Mouse (Mus musculus): ENCODE results near the gene St3gal3. TPM values are rescaled to one million over a fixed set of nuclear protein-coding genes. Genes with fewer than 3 reads are reported as not detected.

The St3gal3 gene
- polyA plus RNA-seq, 1 experiment from 2014 or later: 7.3 TPM

DNA sequence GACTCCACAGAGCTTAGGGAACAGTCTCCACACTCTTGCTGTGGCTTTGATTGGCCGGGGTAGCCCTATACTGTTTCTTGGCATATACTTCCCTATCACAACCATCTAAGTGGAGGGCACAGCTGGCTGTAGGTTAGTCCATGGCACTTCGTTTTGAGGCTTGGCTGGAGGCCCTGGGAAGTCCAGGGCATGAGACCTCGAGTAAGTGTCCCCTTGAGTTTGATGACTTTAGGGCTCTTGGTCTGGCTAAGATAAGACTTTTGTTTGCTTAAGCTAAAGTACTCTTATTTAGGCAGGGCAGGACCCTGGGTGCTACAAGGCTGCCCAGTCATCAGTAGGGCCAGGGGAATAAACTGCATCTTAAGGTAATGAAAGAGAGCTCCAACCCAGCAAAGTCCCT lies 236.6 kb downstream of the St3gal3 start:
- H3K9ac ChIP-seq (ENCODE audit: low read length): no peak overlapping the region
- no peak for ATAC-seq (ENCODE audit: insufficient number of reproducible peaks, low FRiP score, low TSS enrichment, low read depth)
- no peaks in the 10 kb centered on the region for H3K27me3 ChIP-seq (ENCODE audit: control insufficient read depth, insufficient read depth, low read length)
- H3K4me3 ChIP-seq (ENCODE audit: low read depth, low read length): no peak overlapping the region
- no peak for DNase-seq (ENCODE audit: low spot score)
- H3K36me3 ChIP-seq (ENCODE audit: control insufficient read depth, insufficient read depth, low read length): peaks cover 25% of the 10 kb centered on the region
- no peaks in the 10 kb centered on the region for H3K9me3 ChIP-seq (ENCODE audit: control insufficient read depth, low read length)
- H3K4me2 ChIP-seq (ENCODE audit: low read depth, severe bottlenecking): no peak overlapping the region
- 78% methylated on average over 3 of the region's 3 CpGs for WGBS
- H3K4me1 ChIP-seq (ENCODE audit: control insufficient read depth, insufficient read depth, low read length): no peaks in the 10 kb centered on the region
- H3K27ac ChIP-seq (replicated peaks; ENCODE audit: low read depth, low read length): no peak overlapping the region

DNA sequence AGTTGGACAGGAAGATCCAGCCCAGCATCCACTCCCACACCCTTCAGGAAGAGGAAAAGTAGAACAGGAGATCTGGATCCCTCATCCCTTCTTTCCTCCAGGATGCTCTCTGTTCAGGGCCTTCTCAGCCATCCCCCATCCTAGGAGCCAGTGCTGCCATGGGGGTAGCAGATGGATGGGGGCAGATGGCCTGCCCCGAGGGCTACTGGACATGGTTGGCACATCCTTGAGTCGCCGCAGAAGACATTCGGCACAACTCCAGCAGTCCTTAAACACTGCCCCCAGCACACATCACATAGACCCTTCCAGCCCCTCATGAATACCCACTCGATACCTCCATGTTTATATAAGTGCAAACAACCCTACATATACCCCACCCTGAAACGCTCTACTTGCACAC lies 238.7 kb downstream of the St3gal3 start:
- ATAC-seq (ENCODE audit: insufficient number of reproducible peaks, low FRiP score, low TSS enrichment, low read depth) (no peak), DNase-seq (ENCODE audit: low spot score) (no peak)
- Histone ChIP-seq H3K9ac (ENCODE audit: low read length) (no peak overlapping the region), H3K36me3 (ENCODE audit: control insufficient read depth, insufficient read depth, low read length) (peaks cover 16% of the 10 kb centered on the region), H3K4me3 (ENCODE audit: low read depth, low read length) (no peak overlapping the region), H3K27ac (replicated peaks; ENCODE audit: low read depth, low read length) (no peak overlapping the region), H3K4me2 (ENCODE audit: low read depth, severe bottlenecking) (no peak overlapping the region), H3K9me3 (ENCODE audit: control insufficient read depth, low read length) (no peaks in the 10 kb centered on the region), H3K27me3 (ENCODE audit: control insufficient read depth, insufficient read depth, low read length) (no peaks in the 10 kb centered on the region), H3K4me1 (ENCODE audit: control insufficient read depth, insufficient read depth, low read length) (0 out of 2 replicates have a peak, but pooled peaks cover 2% of the 10 kb centered on the region)
- WGBS: 93% methylated on average over 6 of the region's 6 CpGs

- DNase-seq (ENCODE audit: low spot score): no peak
- Histone ChIP-seq H3K4me3 (ENCODE audit: low read depth, low read length) (no peak overlapping the region), H3K9me3 (ENCODE audit: control insufficient read depth, low read length) (no peaks in the 10 kb centered on the region), H3K36me3 (ENCODE audit: control insufficient read depth, insufficient read depth, low read length) (peaks cover 11% of the 10 kb centered on the region), H3K4me1 (ENCODE audit: control insufficient read depth, insufficient read depth, low read length) (0 out of 2 replicates have a peak, but pooled peaks cover 2% of the 10 kb centered on the region), H3K27me3 (ENCODE audit: control insufficient read depth, insufficient read depth, low read length) (no peaks in the 10 kb centered on the region), H3K4me2 (ENCODE audit: low read depth, severe bottlenecking) (no peak overlapping the region), H3K27ac (replicated peaks; ENCODE audit: low read depth, low read length) (no peak overlapping the region), H3K9ac (ENCODE audit: low read length) (no peak overlapping the region)
- ATAC-seq (ENCODE audit: insufficient number of reproducible peaks, low FRiP score, low TSS enrichment, low read depth): no peak
- WGBS: 75% methylated on average over 7 of the region's 7 CpGs
These were observed 239.4 kb downstream of the St3gal3 start for GRCm38 (mm10) chr4:117895339-117895738.

GRCm38 (mm10) chr4:117894601-117895000 lies 240.1 kb downstream of the St3gal3 start:
- Histone ChIP-seq H3K4me1 (ENCODE audit: control insufficient read depth, insufficient read depth, low read length) (0 out of 2 replicates have a peak, but pooled peaks cover 2% of the 10 kb centered on the region), H3K4me2 (ENCODE audit: low read depth, severe bottlenecking) (no peak overlapping the region), H3K9ac (ENCODE audit: low read length) (no peak overlapping the region), H3K36me3 (ENCODE audit: control insufficient read depth, insufficient read depth, low read length) (peaks cover 8% of the 10 kb centered on the region), H3K27ac (replicated peaks; ENCODE audit: low read depth, low read length) (no peak overlapping the region), H3K4me3 (ENCODE audit: low read depth, low read length) (no peak overlapping the region), H3K27me3 (ENCODE audit: control insufficient read depth, insufficient read depth, low read length) (no peaks in the 10 kb centered on the region), H3K9me3 (ENCODE audit: control insufficient read depth, low read length) (no peaks in the 10 kb centered on the region)
- no peak for ATAC-seq (ENCODE audit: insufficient number of reproducible peaks, low FRiP score, low TSS enrichment, low read depth)
- DNase-seq (ENCODE audit: low spot score): no peak
- 93% methylated on average over 8 of the region's 8 CpGs for WGBS

GRCm38 (mm10) chr4:117893376-117893775 lies 241.3 kb downstream of the St3gal3 start:
- DNase-seq (ENCODE audit: low spot score): peak; percentile 83

GRCm38 (mm10) chr4:117891738-117892161 lies 243.0 kb downstream of the St3gal3 start, which contains the start of gene Dph2:
Gene Dph2, minus strand, starts transcription at chr4:117892032.
- WGBS: under 1% methylated on average over 21 of the region's 21 CpGs
- ATAC-seq (ENCODE audit: insufficient number of reproducible peaks, low FRiP score, low TSS enrichment, low read depth): peak; percentile 84
- Histone ChIP-seq H3K9ac (ENCODE audit: low read length) (0 out of 2 replicates have a peak within 1 kb of the TSS, but pooled peaks have one; percentile 23), H3K27me3 (ENCODE audit: control insufficient read depth, insufficient read depth, low read length) (no peaks in the 10 kb centered on the region), H3K4me3 (ENCODE audit: low read depth, low read length) (peak within 1 kb of the TSS; percentile 79), H3K4me1 (ENCODE audit: control insufficient read depth, insufficient read depth, low read length) (peaks cover 5% of the 10 kb centered on the region; the same call in 1 of the 2 replicates), H3K9me3 (ENCODE audit: control insufficient read depth, low read length) (no peaks in the 10 kb centered on the region), H3K4me2 (ENCODE audit: low read depth, severe bottlenecking) (peak within 1 kb of the TSS; percentile 89), H3K36me3 (ENCODE audit: control insufficient read depth, insufficient read depth, low read length) (peaks cover 10% of the 10 kb centered on the region), H3K27ac (replicated peaks; ENCODE audit: low read depth, low read length) (no peak within 1 kb of the TSS)
- DNase-seq (ENCODE audit: low spot score): peak; percentile 86

More at GRCm38 (mm10) chr4:117893376-117893775, 241.3 kb downstream of the St3gal3 start:
- Histone ChIP-seq H3K9ac (ENCODE audit: low read length) (no peak overlapping the region), H3K27ac (replicated peaks; ENCODE audit: low read depth, low read length) (no peak overlapping the region), H3K4me1 (ENCODE audit: control insufficient read depth, insufficient read depth, low read length) (0 out of 2 replicates have a peak, but pooled peaks cover 2% of the 10 kb centered on the region), H3K9me3 (ENCODE audit: control insufficient read depth, low read length) (no peaks in the 10 kb centered on the region), H3K4me2 (ENCODE audit: low read depth, severe bottlenecking) (no peak overlapping the region), H3K4me3 (ENCODE audit: low read depth, low read length) (no peak overlapping the region), H3K27me3 (ENCODE audit: control insufficient read depth, insufficient read depth, low read length) (no peaks in the 10 kb centered on the region), H3K36me3 (ENCODE audit: control insufficient read depth, insufficient read depth, low read length) (peaks cover 12% of the 10 kb centered on the region)
- WGBS: 26% methylated on average over 9 of the region's 9 CpGs
- ATAC-seq (ENCODE audit: insufficient number of reproducible peaks, low FRiP score, low TSS enrichment, low read depth): no peak

- Histone ChIP-seq H3K27ac (replicated peaks; ENCODE audit: low read depth, low read length) (no peak overlapping the region), H3K4me1 (ENCODE audit: control insufficient read depth, insufficient read depth, low read length) (peaks cover 10% of the 10 kb centered on the region; the same call in 1 of the 2 replicates), H3K4me2 (ENCODE audit: low read depth, severe bottlenecking) (no peak overlapping the region), H3K4me3 (ENCODE audit: low read depth, low read length) (no peak overlapping the region; the same call in 1 of the 2 replicates), H3K27me3 (ENCODE audit: control insufficient read depth, insufficient read depth, low read length) (no peaks in the 10 kb centered on the region), H3K9ac (ENCODE audit: low read length) (no peak overlapping the region; the same call in 1 of the 2 replicates), H3K36me3 (ENCODE audit: control insufficient read depth, insufficient read depth, low read length) (peaks cover 6% of the 10 kb centered on the region), H3K9me3 (ENCODE audit: control insufficient read depth, low read length) (no peaks in the 10 kb centered on the region)
- WGBS: 91% methylated on average over 8 of the region's 8 CpGs
- ATAC-seq (ENCODE audit: insufficient number of reproducible peaks, low FRiP score, low TSS enrichment, low read depth) (no peak), DNase-seq (ENCODE audit: low spot score) (no peak)
These were observed 244.0 kb downstream of the St3gal3 start for GRCm38 (mm10) chr4:117890750-117891149.

DNA sequence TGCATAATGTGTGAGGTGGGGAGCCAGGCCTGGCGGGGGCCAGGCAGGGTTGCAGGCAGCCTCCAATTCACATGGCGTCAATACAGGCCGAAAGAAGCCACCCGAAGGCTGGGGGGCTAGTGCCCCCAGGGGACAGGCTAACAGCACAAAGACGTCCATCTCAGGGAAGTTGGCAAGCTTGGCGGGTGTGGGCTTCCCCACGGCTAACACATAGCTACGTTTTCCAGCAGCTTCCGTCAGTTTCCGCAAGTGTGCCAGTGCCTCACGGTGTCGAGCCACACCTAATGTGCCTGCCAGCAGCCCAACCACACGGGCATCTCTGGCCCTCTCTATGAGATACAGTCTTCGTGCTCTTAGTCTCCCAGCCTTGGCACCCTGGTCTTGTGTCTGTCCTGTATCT lies 244.7 kb downstream of the St3gal3 start:
- ATAC-seq (ENCODE audit: insufficient number of reproducible peaks, low FRiP score, low TSS enrichment, low read depth) (no peak), DNase-seq (ENCODE audit: low spot score) (no peak)
- H3K4me3 ChIP-seq (ENCODE audit: low read depth, low read length): no peak overlapping the region
- peaks cover 10% of the 10 kb centered on the region; the same call in 1 of the 2 replicates for H3K4me1 ChIP-seq (ENCODE audit: control insufficient read depth, insufficient read depth, low read length)
- H3K9me3 ChIP-seq (ENCODE audit: control insufficient read depth, low read length): no peaks in the 10 kb centered on the region
- no peak overlapping the region for H3K27ac ChIP-seq (replicated peaks; ENCODE audit: low read depth, low read length)
- H3K27me3 ChIP-seq (ENCODE audit: control insufficient read depth, insufficient read depth, low read length): no peaks in the 10 kb centered on the region
- H3K36me3 ChIP-seq (ENCODE audit: control insufficient read depth, insufficient read depth, low read length): peaks cover 9% of the 10 kb centered on the region
- no peak overlapping the region for H3K9ac ChIP-seq (ENCODE audit: low read length)
- WGBS: 95% methylated on average over 14 of the region's 14 CpGs
- no peak overlapping the region for H3K4me2 ChIP-seq (ENCODE audit: low read depth, severe bottlenecking)

- DNase-seq (ENCODE audit: low spot score) (no peak), ATAC-seq (ENCODE audit: insufficient number of reproducible peaks, low FRiP score, low TSS enrichment, low read depth) (no peak)
- no peak overlapping the region for H3K4me2 ChIP-seq (ENCODE audit: low read depth, severe bottlenecking)
- H3K9me3 ChIP-seq (ENCODE audit: control insufficient read depth, low read length): no peaks in the 10 kb centered on the region
- no peaks in the 10 kb centered on the region for H3K27me3 ChIP-seq (ENCODE audit: control insufficient read depth, insufficient read depth, low read length)
- no peak overlapping the region for H3K9ac ChIP-seq (ENCODE audit: low read length)
- peaks cover 15% of the 10 kb centered on the region for H3K36me3 ChIP-seq (ENCODE audit: control insufficient read depth, insufficient read depth, low read length)
- H3K4me1 ChIP-seq (ENCODE audit: control insufficient read depth, insufficient read depth, low read length): peaks cover 10% of the 10 kb centered on the region; the same call in 1 of the 2 replicates
- no peak overlapping the region for H3K27ac ChIP-seq (replicated peaks; ENCODE audit: low read depth, low read length)
- no peak overlapping the region for H3K4me3 ChIP-seq (ENCODE audit: low read depth, low read length)
- 90% methylated on average over 15 of the region's 15 CpGs for WGBS
These were observed 245.2 kb downstream of the St3gal3 start for GRCm38 (mm10) chr4:117889471-117889870.
